Comparison of ENCODE assay signal across 8 mouse cellular contexts in the genomic region with DNA sequence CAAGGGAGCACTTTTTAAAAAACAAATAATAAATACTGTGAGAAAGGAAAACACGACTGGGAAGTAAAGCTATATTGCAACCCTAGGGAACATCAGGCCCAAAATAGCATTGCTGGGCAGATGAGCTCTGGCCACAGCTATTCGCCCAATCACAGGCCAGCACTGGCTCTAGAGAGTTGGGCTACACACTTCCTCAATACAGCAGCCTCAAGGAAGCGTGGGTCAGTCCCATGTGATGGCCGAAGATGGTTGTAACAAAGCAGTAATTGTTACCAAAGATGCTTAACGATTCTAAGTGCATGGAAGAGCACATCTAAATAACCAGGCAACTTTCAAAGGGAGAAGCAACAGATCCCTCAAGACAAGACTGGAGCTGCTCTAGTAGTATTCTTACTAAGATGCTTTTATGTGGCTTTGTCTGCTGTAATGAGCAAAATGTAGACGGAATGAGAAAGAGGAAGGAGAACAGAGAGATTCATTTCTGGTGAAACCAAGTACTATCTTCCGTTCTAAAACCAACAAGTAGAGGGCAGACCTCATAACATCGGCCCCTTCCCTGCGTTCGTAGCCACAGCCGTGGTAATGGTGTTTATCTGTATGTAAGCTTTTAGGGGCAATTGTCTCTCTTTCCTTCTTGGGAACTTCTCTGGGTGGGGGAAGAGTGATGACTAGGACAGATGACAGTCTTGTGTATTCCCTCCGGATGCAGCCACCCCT. TPM values are rescaled to one million over a fixed set of nuclear protein-coding genes. Genes with fewer than 3 reads are reported as not detected.
DNase-seq lines count a peak whose midpoint lies in the region; ATAC-seq and TF ChIP-seq lines count a peak whose summit lies in the region.
"Had no signal": no experiment of that assay in that cellular context is flagged by ENCODE, and none has a peak within 500 bp of the region (broad histone marks: within the 10 kb centered on the region; RNA-seq: fewer than 3 reads in every experiment).

No protein-coding gene starts in this region.

- no peak for ATAC-seq in neural tube, embryonic 12.5 days (ENCODE audit: low FRiP score, low read depth)
- no peak for ATAC-seq in hindbrain, embryonic 12.5 days (ENCODE audit: low FRiP score)

- WGBS in neural tube, embryonic 12.5 days = 61% methylated on average over 12 of the region's 12 CpGs
- 67% methylated on average over 12 of the region's 12 CpGs for WGBS in hindbrain, embryonic 12.5 days

- H3K9me3 ChIP-seq in neural tube, embryonic 12.5 days = no peaks in the 10 kb centered on the region
- no peaks in the 10 kb centered on the region for H3K9me3 ChIP-seq in hindbrain, embryonic 12.5 days (replicated peaks)
- no peaks in the 10 kb centered on the region for H3K9me3 ChIP-seq in megakaryocyte, embryonic 14.5 days
- H3K9me3 ChIP-seq: midbrain, embryonic 12.5 days had no signal

- no peak overlapping the region for H3K27ac ChIP-seq in neural tube, embryonic 12.5 days
- H3K27ac ChIP-seq in cortical plate, adult 2 months (ENCODE audit: insufficient read depth, low read length) = peak overlapping the region; percentile 92
- H3K27ac ChIP-seq in hindbrain, embryonic 12.5 days = no peak overlapping the region
- H3K27ac ChIP-seq: midbrain, embryonic 12.5 days had no signal

- no peak for TF ChIP-seq CTCF in cortical plate, adult 2 months (IDR thresholded peaks at IDR 0.05; ENCODE audit: extremely low read depth, insufficient read depth, low read length)

- H3K9ac ChIP-seq in neural tube, embryonic 12.5 days = no peak overlapping the region
- H3K9ac ChIP-seq in hindbrain, embryonic 12.5 days = no peak overlapping the region

- no peaks in the 10 kb centered on the region for H3K27me3 ChIP-seq in neural tube, embryonic 12.5 days (replicated peaks)
- peaks cover 10% of the 10 kb centered on the region for H3K27me3 ChIP-seq in hindbrain, embryonic 12.5 days
- no peaks in the 10 kb centered on the region for H3K27me3 ChIP-seq in megakaryocyte, embryonic 14.5 days (replicated peaks)

- DNase-seq in neural tube, embryonic 10.5 days (ENCODE audit: extremely low spot score, low spot score) = no peak
- no peak for DNase-seq in left cerebral cortex, adult 9 months (ENCODE audit: low spot score in 2 of 2)
- no peak for DNase-seq in spleen, postnatal 14 days (ENCODE audit: low spot score in 2 of 2)

- no peak overlapping the region for H3K4me3 ChIP-seq in neural tube, embryonic 12.5 days
- peak overlapping the region; percentile 87 for H3K4me3 ChIP-seq in cortical plate, adult 2 months (ENCODE audit: insufficient read depth, low read length)
- H3K4me3 ChIP-seq in hindbrain, embryonic 12.5 days = no peak overlapping the region
- peak overlapping the region; percentile 97 for H3K4me3 ChIP-seq in megakaryocyte, embryonic 14.5 days (replicated peaks)
- H3K4me3 ChIP-seq: midbrain, embryonic 12.5 days had no signal

- peaks cover 27% of the 10 kb centered on the region for H3K4me1 ChIP-seq in neural tube, embryonic 12.5 days
- peaks cover 7% of the 10 kb centered on the region; the same call in 1 of the 2 replicates for H3K4me1 ChIP-seq in cortical plate, adult 2 months (ENCODE audit: control insufficient read depth, insufficient read depth, low read length)
- H3K4me1 ChIP-seq in hindbrain, embryonic 12.5 days = peaks cover 48% of the 10 kb centered on the region
- peaks cover 81% of the 10 kb centered on the region for H3K4me1 ChIP-seq in megakaryocyte, embryonic 14.5 days

- H3K36me3 ChIP-seq in neural tube, embryonic 12.5 days = no peaks in the 10 kb centered on the region
- no peaks in the 10 kb centered on the region for H3K36me3 ChIP-seq in hindbrain, embryonic 12.5 days
- peaks cover 63% of the 10 kb centered on the region for H3K36me3 ChIP-seq in megakaryocyte, embryonic 14.5 days (replicated peaks; ENCODE audit: low read length)
- H3K36me3 ChIP-seq: midbrain, embryonic 12.5 days had no signal

- H3K4me2 ChIP-seq in neural tube, embryonic 12.5 days (replicated peaks) = peak overlapping the region; percentile 76
- H3K4me2 ChIP-seq in hindbrain, embryonic 12.5 days (replicated peaks) = peak overlapping the region; percentile 72; the same call in 1 of the 2 replicates

- no peak for TF ChIP-seq POLR2A in cortical plate, adult 2 months (IDR thresholded peaks at IDR 0.05; ENCODE audit: extremely low read depth, insufficient read depth, low read length)

RNA-seq across cellular contexts. Expression of gene Rasa3, which starts 3.0 kb away (rescaled TPM):
- 29.1 and 30.4 TPM in 2 replicates for polyA plus RNA-seq in neural tube, embryonic 12.5 days (2016; fragmentation: Nextera tagmentation; extraction: Ambion mirVana)
- polyA plus RNA-seq in cortical plate, adult 2 months (2012; rRNA removed) = 52.4 and 53.1 TPM in 2 replicates
- polyA plus RNA-seq in hindbrain, embryonic 12.5 days (2016; fragmentation: Nextera tagmentation; extraction: Ambion mirVana) = 30.0 and 31.4 TPM in 2 replicates
- 86.3 and 103 TPM in 2 replicates for polyA plus RNA-seq in megakaryocyte, embryonic 14.5 days (2012; ENCODE audit: insufficient read depth, low replicate concordance)

RNA-seq across cellular contexts. Expression of gene Cfap97d2, which starts 31.2 kb away (rescaled TPM):
- polyA plus RNA-seq in neural tube, embryonic 12.5 days (2016; fragmentation: Nextera tagmentation; extraction: Ambion mirVana) = 0.92 and 1.2 TPM in 2 replicates
- polyA plus RNA-seq in cortical plate, adult 2 months (2012; rRNA removed) = 1.4 and 2.3 TPM in 2 replicates
- polyA plus RNA-seq in hindbrain, embryonic 12.5 days (2016; fragmentation: Nextera tagmentation; extraction: Ambion mirVana) = 2.3 and 2.6 TPM in 2 replicates
- polyA plus RNA-seq in megakaryocyte, embryonic 14.5 days (2012; ENCODE audit: insufficient read depth, low replicate concordance) = 6.9 TPM in 1 of 2 replicates, not detected in the other

Comparison
In these comparisons a context has a peak if more than half of its experiments do, and no peak if none do; other contexts are left out.
1. H3K4me3 ChIP-seq: peak in cortical plate, adult 2 months (single experiment) and megakaryocyte, embryonic 14.5 days (single experiment); none in neural tube, embryonic 12.5 days (single experiment) and hindbrain, embryonic 12.5 days (single experiment).